Mouse (Mus musculus) embryonic fibroblast, embryonic 13.5 days (primary cell): ENCODE measurements at regions not wholly inside any gene's neighbourhood (a gene's known extent, or its start where the extent isn't known, plus 50 kb on each side); places are given as distances from the start of the nearest gene placed in this dataset.

Experiments used
- CTCF ChIP-seq: IDR thresholded peaks from 2 replicates; pipeline ENCODE4 v1.5.1; 2011; ENCODE audit warnings: mild to moderate bottlenecking, control low read depth, low read length, moderate library complexity, borderline replicate concordance; ENCODE audit not compliant: insufficient read depth
- POLR2A ChIP-seq: IDR thresholded peaks from 2 replicates; pipeline ENCODE4 v1.6.1; 2011; ENCODE audit warnings: low read depth, mild to moderate bottlenecking, control low read depth, low read length, moderate library complexity

DNA sequence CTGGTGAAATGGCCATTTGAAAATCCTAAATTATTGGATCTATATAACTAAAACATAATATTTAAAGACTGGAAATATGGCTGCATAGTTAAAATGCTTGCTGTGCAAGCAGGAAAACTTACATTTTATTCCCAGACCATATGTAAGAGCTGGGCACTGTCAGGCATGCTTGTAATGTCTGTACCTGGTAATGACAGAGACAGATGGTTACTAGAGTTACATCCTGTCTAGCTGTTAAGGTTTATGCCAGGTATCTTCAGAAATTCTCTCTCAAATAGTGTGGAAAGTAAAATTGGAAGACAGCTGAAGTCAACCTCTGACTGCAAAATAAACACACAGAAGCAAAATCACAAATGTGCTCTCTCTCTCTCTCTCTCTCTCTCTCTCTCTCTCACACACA lies 1077.8 kb upstream of the Kcnd2 start:
- no peak for TF ChIP-seq CTCF
- no peak for TF ChIP-seq POLR2A
